Mouse (Mus musculus) liver, embryonic 14.5 days (tissue): ENCODE measurements around the gene Coro1a.
"Not testable (repeated sequence)": the region's sequence is repeated elsewhere in the genome, so short reads cannot be mapped to it uniquely, and the experiment has no call there.

Experiments used
- CTCF ChIP-seq: IDR thresholded peaks from 2 replicates; pipeline ENCODE4 v1.5.1; 2016; ENCODE audit warnings: antibody characterized with exemption, low read depth, control low read depth
- EP300 ChIP-seq: IDR thresholded peaks from 2 replicates; pipeline ENCODE4 v1.6.1; 2016; ENCODE audit warnings: antibody characterized with exemption, low read depth

- TF ChIP-seq CTCF, EP300: not testable (repeated sequence)
These were observed 22.7 kb upstream of the Coro1a start for GRCm38 (mm10) chr7:126730256-126730789.
